Mouse (Mus musculus): ENCODE results near the gene Sdhd. TPM values are rescaled to one million over a fixed set of nuclear protein-coding genes. Genes with fewer than 3 reads are reported as not detected.
"Not testable (repeated sequence)": the region's sequence is repeated elsewhere in the genome, so short reads cannot be mapped to it uniquely, and the experiment has no call there.

Gene Sdhd
- 568 and 646 TPM in 2 replicates for polyA plus RNA-seq (2015; fragmentation: Nextera tagmentation; extraction: Ambion mirVana)

GRCm38 (mm10) chr9:50603189-50603997 is at the start of gene Sdhd, which contains the start of gene Timm8b:
Gene Sdhd, minus strand, starts transcription at chr9:50603812.
Gene Timm8b, plus strand, starts transcription at chr9:50603910.
- Histone ChIP-seq H3K9me3 (no peaks in the 10 kb centered on the region), H3K27me3 (replicated peaks) (no peaks in the 10 kb centered on the region), H3K36me3 (peaks cover 62% of the 10 kb centered on the region), H3K4me3 (peak within 1 kb of the TSS; percentile 93), H3K9ac (peak within 1 kb of the TSS; percentile 95), H3K27ac (replicated peaks) (peak within 1 kb of the TSS; percentile 92), H3K4me2 (peak within 1 kb of the TSS; percentile 92), H3K4me1 (peaks cover 36% of the 10 kb centered on the region)
- WGBS: under 1% methylated on average over 48 of the region's 48 CpGs
- ATAC-seq (ENCODE audit: extremely low read depth, insufficient number of reproducible peaks, low FRiP score, low TSS enrichment): peak; percentile 85

DNA sequence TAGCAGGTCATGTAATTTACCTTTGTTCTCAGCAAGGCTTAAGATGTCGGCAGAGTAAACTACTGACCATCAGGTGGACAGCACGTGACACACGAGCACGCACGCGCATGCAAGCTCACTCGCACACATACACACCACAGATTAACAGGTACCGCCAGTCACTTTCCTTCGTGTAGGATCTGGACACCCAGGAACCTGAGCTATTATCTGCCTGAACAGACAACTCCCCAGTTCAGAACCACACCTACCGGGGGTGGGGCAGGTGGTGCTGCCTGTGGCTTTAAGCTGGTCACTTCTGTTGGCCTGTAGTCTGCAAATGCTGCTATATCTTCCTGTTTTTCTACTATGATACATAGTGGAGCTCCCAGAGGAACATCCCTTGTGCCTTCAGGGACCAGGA is 46.9 kb upstream of the Sdhd start:
- Histone ChIP-seq H3K9ac (no peak overlapping the region), H3K4me1 (no peaks in the 10 kb centered on the region), H3K4me2 (no peak overlapping the region), H3K36me3 (peaks cover 98% of the 10 kb centered on the region), H3K27ac (replicated peaks) (no peak overlapping the region), H3K27me3 (replicated peaks) (no peaks in the 10 kb centered on the region), H3K9me3 (no peaks in the 10 kb centered on the region), H3K4me3 (no peak overlapping the region)
- WGBS: 82% methylated on average over 10 of the region's 10 CpGs
- ATAC-seq (ENCODE audit: extremely low read depth, insufficient number of reproducible peaks, low FRiP score, low TSS enrichment): no peak

GRCm38 (mm10) chr9:50646826-50647370 is 43.3 kb upstream of the Sdhd start:
- H3K4me2 ChIP-seq: no peak overlapping the region
- no peak overlapping the region for H3K27ac ChIP-seq (replicated peaks)
- no peaks in the 10 kb centered on the region for H3K4me1 ChIP-seq
- no peaks in the 10 kb centered on the region for H3K9me3 ChIP-seq
- no peak overlapping the region for H3K9ac ChIP-seq
- no peak overlapping the region for H3K4me3 ChIP-seq
- no peak for ATAC-seq (ENCODE audit: extremely low read depth, insufficient number of reproducible peaks, low FRiP score, low TSS enrichment)
- H3K27me3 ChIP-seq (replicated peaks): no peaks in the 10 kb centered on the region
- WGBS: 79% methylated on average over 10 of the region's 10 CpGs
- peaks cover 96% of the 10 kb centered on the region for H3K36me3 ChIP-seq

GRCm38 (mm10) chr9:50634270-50634669 is 30.7 kb upstream of the Sdhd start:
- Histone ChIP-seq H3K36me3 (peaks cover 66% of the 10 kb centered on the region), H3K9ac (no peak overlapping the region), H3K27ac (replicated peaks) (no peak overlapping the region), H3K4me1 (no peaks in the 10 kb centered on the region), H3K27me3 (replicated peaks) (no peaks in the 10 kb centered on the region), H3K4me3 (no peak overlapping the region), H3K9me3 (no peaks in the 10 kb centered on the region), H3K4me2 (no peak overlapping the region)
- ATAC-seq (ENCODE audit: extremely low read depth, insufficient number of reproducible peaks, low FRiP score, low TSS enrichment): no peak
- 88% methylated on average over 11 of the region's 11 CpGs for WGBS

- ATAC-seq (ENCODE audit: extremely low read depth, insufficient number of reproducible peaks, low FRiP score, low TSS enrichment): no peak
- Histone ChIP-seq H3K4me2 (no peak overlapping the region), H3K27ac (replicated peaks) (no peak overlapping the region), H3K27me3 (replicated peaks) (no peaks in the 10 kb centered on the region), H3K4me3 (no peak overlapping the region), H3K9ac (no peak overlapping the region), H3K9me3 (no peaks in the 10 kb centered on the region), H3K4me1 (no peaks in the 10 kb centered on the region), H3K36me3 (peaks cover 54% of the 10 kb centered on the region)
- 52% methylated on average over 2 of the region's 2 CpGs for WGBS
These were observed 29.4 kb upstream of the Sdhd start for GRCm38 (mm10) chr9:50633059-50633458.

DNA sequence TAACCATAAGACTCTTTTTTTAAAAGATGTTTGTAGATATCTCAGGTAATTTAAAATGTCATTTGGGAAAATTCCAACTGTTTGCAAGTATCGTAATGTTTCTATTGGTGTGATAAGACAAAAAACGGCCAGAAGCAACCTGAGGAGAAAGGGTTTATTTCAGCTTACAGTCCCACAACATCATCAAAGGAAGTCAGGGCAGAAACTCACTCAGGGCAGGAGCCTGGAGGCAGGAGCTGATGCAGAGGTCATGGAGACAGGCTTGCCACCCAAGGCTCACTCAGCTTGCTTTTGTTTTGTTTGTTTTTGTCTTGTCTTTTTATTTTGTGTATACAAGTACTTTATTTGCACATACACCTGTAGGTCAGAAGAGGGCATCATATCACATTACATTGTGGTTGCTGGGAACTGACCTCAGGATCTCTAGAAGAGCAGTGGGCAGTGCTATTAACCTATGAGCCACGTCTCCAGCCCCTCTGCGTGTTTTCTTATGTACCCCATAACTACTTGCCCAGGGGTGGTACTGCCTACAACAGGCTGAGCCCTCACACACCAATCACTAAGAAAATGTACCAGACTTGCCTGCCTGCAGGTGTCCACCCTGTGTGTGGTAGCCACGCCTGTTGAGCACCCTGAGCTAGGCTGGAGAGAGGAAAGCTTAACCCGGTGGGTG is 28.5 kb upstream of the Sdhd start:
- Histone ChIP-seq H3K4me1 (no peaks in the 10 kb centered on the region), H3K9ac (no peak overlapping the region), H3K36me3 (peaks cover 46% of the 10 kb centered on the region), H3K27ac (replicated peaks) (no peak overlapping the region), H3K4me3 (no peak overlapping the region), H3K9me3 (no peaks in the 10 kb centered on the region), H3K4me2 (no peak overlapping the region), H3K27me3 (replicated peaks) (no peaks in the 10 kb centered on the region)
- no peak for ATAC-seq (ENCODE audit: extremely low read depth, insufficient number of reproducible peaks, low FRiP score, low TSS enrichment)
- WGBS: 82% methylated on average over 6 of the region's 6 CpGs

DNA sequence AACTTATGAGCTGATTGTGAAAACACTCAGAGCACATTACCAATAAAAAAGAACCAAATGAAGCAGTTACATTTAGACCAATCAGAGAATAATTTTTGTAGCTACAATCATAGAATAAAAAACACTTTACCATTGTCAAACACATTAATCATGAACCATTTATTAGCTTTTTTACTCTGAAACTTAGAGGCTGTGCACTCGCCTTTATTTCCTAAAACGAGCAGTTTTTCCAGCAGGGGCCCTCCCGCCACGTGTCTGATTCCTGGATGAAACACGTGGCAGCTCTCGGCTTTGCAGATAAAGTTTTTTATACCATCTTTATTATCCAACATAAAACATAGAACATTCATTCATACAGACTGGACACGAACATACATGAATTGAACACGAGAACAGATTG is 27.3 kb upstream of the Sdhd start:
- H3K27ac ChIP-seq (replicated peaks); H3K4me3 ChIP-seq; H3K9ac ChIP-seq; H3K4me1 ChIP-seq; H3K4me2 ChIP-seq; H3K9me3 ChIP-seq; H3K27me3 ChIP-seq (replicated peaks); ATAC-seq (ENCODE audit: extremely low read depth, insufficient number of reproducible peaks, low FRiP score, low TSS enrichment): not testable (repeated sequence)
- peaks cover 33% of the 10 kb centered on the region for H3K36me3 ChIP-seq
- WGBS: 89% methylated on average over 6 of the region's 8 CpGs

GRCm38 (mm10) chr9:50617794-50618330 is 14.2 kb upstream of the Sdhd start:
- H3K4me1 ChIP-seq: peaks cover 15% of the 10 kb centered on the region

DNA sequence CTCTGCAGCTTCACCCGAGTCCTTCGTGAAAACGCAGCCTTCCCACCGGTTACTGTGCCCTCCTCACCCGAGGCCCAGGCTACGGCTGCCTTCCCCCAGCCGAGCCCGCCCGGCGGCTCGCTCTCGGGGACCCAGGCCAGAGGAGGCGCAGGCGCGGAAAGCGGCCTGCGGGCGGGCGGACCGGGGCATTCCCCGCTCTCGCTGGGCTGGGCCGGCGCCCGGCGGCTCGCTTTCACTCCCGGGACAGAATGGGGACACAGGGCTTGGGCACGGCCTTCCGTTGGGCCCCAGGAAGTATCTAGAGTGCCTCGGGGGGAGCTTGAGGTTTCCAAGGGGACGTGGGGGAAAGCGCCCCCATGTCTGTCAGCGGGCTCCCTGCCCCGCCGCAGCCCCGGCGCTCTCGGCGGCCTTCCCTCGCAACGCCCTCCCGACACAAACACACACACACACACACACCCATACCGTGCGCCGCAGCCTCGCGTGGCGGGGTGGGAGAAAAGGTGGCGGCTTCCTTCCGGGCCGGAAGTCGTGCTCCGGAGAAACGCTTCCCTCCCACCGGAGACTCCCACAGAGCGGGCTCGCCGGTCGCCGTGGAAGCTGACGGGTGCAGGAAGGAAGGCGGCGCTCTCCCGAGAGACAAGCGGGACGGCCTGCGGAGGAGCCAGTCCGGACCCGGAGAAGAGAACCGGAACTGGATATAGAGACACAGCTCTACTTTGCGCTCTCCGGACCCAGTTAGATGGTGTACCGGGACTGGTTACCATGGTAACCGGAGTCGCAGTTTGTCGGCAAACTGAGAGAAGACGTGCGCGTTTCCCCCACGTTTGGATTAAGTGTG is 13.4 kb upstream of the Sdhd start, which contains the start of the genes Pih1d2 and Nkapd1:
Gene Pih1d2, plus strand, starts transcription at position 556 of the 838 bp plus-strand sequence.
Gene Nkapd1, minus strand, starts transcription at position 699 of the 838 bp plus-strand sequence.
- peak within 1 kb of the TSS; percentile 96 for H3K9ac ChIP-seq
- H3K36me3 ChIP-seq: peaks cover 34% of the 10 kb centered on the region
- H3K4me1 ChIP-seq: peaks cover 15% of the 10 kb centered on the region
- H3K4me3 ChIP-seq: peak within 1 kb of the TSS; percentile 99
- peak within 1 kb of the TSS; percentile 91 for H3K4me2 ChIP-seq
- H3K9me3 ChIP-seq: no peaks in the 10 kb centered on the region
- ATAC-seq (ENCODE audit: extremely low read depth, insufficient number of reproducible peaks, low FRiP score, low TSS enrichment): peak; percentile 85
- WGBS: under 1% methylated on average over 81 of the region's 81 CpGs
- peak within 1 kb of the TSS; percentile 93 for H3K27ac ChIP-seq (replicated peaks)
- H3K27me3 ChIP-seq (replicated peaks): no peaks in the 10 kb centered on the region

More at GRCm38 (mm10) chr9:50617794-50618330, 14.2 kb upstream of the Sdhd start:
- Histone ChIP-seq H3K9me3 (no peaks in the 10 kb centered on the region), H3K9ac (peak overlapping the region; percentile 96; the same call in 1 of the 2 replicates), H3K36me3 (peaks cover 25% of the 10 kb centered on the region), H3K4me2 (peak overlapping the region; percentile 91), H3K27me3 (replicated peaks) (no peaks in the 10 kb centered on the region), H3K4me3 (peak overlapping the region; percentile 99), H3K27ac (replicated peaks) (no peak overlapping the region)
- ATAC-seq (ENCODE audit: extremely low read depth, insufficient number of reproducible peaks, low FRiP score, low TSS enrichment): no peak
- 56% methylated on average over 9 of the region's 9 CpGs for WGBS

- no peak for ATAC-seq (ENCODE audit: extremely low read depth, insufficient number of reproducible peaks, low FRiP score, low TSS enrichment)
- no peak overlapping the region; the same call in 1 of the 2 replicates for H3K27ac ChIP-seq (replicated peaks)
- peak overlapping the region; percentile 99 for H3K4me3 ChIP-seq
- no peaks in the 10 kb centered on the region for H3K9me3 ChIP-seq
- H3K4me1 ChIP-seq: peaks cover 15% of the 10 kb centered on the region
- peaks cover 42% of the 10 kb centered on the region for H3K36me3 ChIP-seq
- H3K4me2 ChIP-seq: peak overlapping the region; percentile 91
- peak overlapping the region; percentile 96 for H3K9ac ChIP-seq
- H3K27me3 ChIP-seq (replicated peaks): no peaks in the 10 kb centered on the region
- 35% methylated on average over 11 of the region's 11 CpGs for WGBS
These were observed 12.5 kb upstream of the Sdhd start for GRCm38 (mm10) chr9:50616161-50616560.

Data from heart, embryonic 13.5 days (tissue).